30 mouse cellular contexts compared by ENCODE assay signal in genomic region chr5:76302009-76302408, GRCm38 (mm10). TPM values are rescaled to one million over a fixed set of nuclear protein-coding genes. Genes with fewer than 3 reads are reported as not detected.
A peak's percentile ranks its signal among the peaks of the same experiment; 100 is the strongest.
DNase-seq lines count a peak whose midpoint lies in the region; ATAC-seq and TF ChIP-seq lines count a peak whose summit lies in the region.
"Had no signal": no experiment of that assay in that cellular context is flagged by ENCODE, and none has a peak within 500 bp of the region (broad histone marks: within the 10 kb centered on the region; RNA-seq: fewer than 3 reads in every experiment).

No protein-coding gene starts in this region.

- H3K9ac ChIP-seq in heart, adult 2 months (ENCODE audit: low read depth, low read length) = no peak overlapping the region
- no peak overlapping the region for H3K9ac ChIP-seq in midbrain, embryonic 15.5 days
- H3K9ac ChIP-seq in midbrain, embryonic 11.5 days (ENCODE audit: low read length) = no peak overlapping the region
- no peak overlapping the region for H3K9ac ChIP-seq in stomach, postnatal 0 days (ENCODE audit: low read length)
- H3K9ac ChIP-seq: heart, embryonic 15.5 days; liver, embryonic 14.5 days had no signal

- TF ChIP-seq CTCF in heart, adult 2 months (IDR thresholded peaks at IDR 0.05) = peak; percentile 29
- peak; percentile 46 for TF ChIP-seq CTCF in left cerebral cortex, adult 2 months (IDR thresholded peaks at IDR 0.05)
- peak; percentile 37 for TF ChIP-seq CTCF in stomach, postnatal 0 days (IDR thresholded peaks at IDR 0.05; ENCODE audit: low read depth)

- peaks cover 3% of the 10 kb centered on the region; the same call in 1 of the 2 replicates for H3K79me2 ChIP-seq in heart, adult 2 months (replicated peaks; ENCODE audit: control insufficient read depth, insufficient read depth, low read length)

- intact Hi-C loops in heart, adult 2 months (cut with DNase I) = loop anchor here (5.0 to 10.0 kb wide), 3 partner anchors 115 to 427 kb away; no protein-coding TSS in a partner anchor
- intact Hi-C loops in heart, postnatal 10 days (cut with DNase I) = loop anchor here (5.0 to 10.0 kb wide), 3 partner anchors 160 to 437 kb away; partner anchors contain the start of gene Srd5a3
- intact Hi-C loops in left cerebral cortex, adult 2 months (cut with DNase I) = loop anchor here (2.0 to 10.0 kb wide), 4 partner anchors 113 to 225 kb away; partner anchors contain the start of genes Exoc1, Srd5a3 and Tmem165

- H3K4me1 ChIP-seq in heart, adult 2 months (ENCODE audit: control insufficient read depth, insufficient read depth, low read length) = peaks cover 6% of the 10 kb centered on the region
- H3K4me1 ChIP-seq in midbrain, embryonic 15.5 days = peaks cover 27% of the 10 kb centered on the region
- peaks cover 9% of the 10 kb centered on the region for H3K4me1 ChIP-seq in midbrain, embryonic 11.5 days (ENCODE audit: control insufficient read depth, insufficient read depth, low read length)
- no peaks in the 10 kb centered on the region for H3K4me1 ChIP-seq in stomach, postnatal 0 days (replicated peaks; ENCODE audit: control insufficient read depth, insufficient read depth)

- H3K27me3 ChIP-seq in heart, adult 2 months (ENCODE audit: control insufficient read depth, insufficient read depth, low read length) = no peaks in the 10 kb centered on the region
- no peaks in the 10 kb centered on the region for H3K27me3 ChIP-seq in midbrain, embryonic 15.5 days (replicated peaks)
- no peaks in the 10 kb centered on the region for H3K27me3 ChIP-seq in midbrain, embryonic 11.5 days (ENCODE audit: control insufficient read depth, insufficient read depth, low read length)
- no peaks in the 10 kb centered on the region for H3K27me3 ChIP-seq in stomach, postnatal 0 days (ENCODE audit: control insufficient read depth, insufficient read depth, low read length)
- H3K27me3 ChIP-seq: heart, embryonic 15.5 days; Patski had no signal

- 81% methylated on average over 2 of the region's 2 CpGs for WGBS in heart, adult 2 months
- 85% methylated on average over 2 of the region's 2 CpGs for WGBS in midbrain, embryonic 15.5 days
- WGBS in midbrain, embryonic 11.5 days = 88% methylated on average over 2 of the region's 2 CpGs
- 70% methylated on average over 2 of the region's 2 CpGs for WGBS in stomach, postnatal 0 days

- H3K9me3 ChIP-seq in midbrain, embryonic 15.5 days = no peaks in the 10 kb centered on the region
- H3K9me3 ChIP-seq in midbrain, embryonic 11.5 days (ENCODE audit: control insufficient read depth, low read length) = no peaks in the 10 kb centered on the region
- no peaks in the 10 kb centered on the region for H3K9me3 ChIP-seq in stomach, postnatal 0 days (ENCODE audit: control insufficient read depth, low read length)
- H3K9me3 ChIP-seq: forebrain, embryonic 10.5 days; heart, embryonic 15.5 days; megakaryocyte, embryonic 14.5 days had no signal

- H3K36me3 ChIP-seq in heart, adult 2 months (ENCODE audit: control insufficient read depth, insufficient read depth, low read length) = peaks cover 17% of the 10 kb centered on the region
- no peaks in the 10 kb centered on the region for H3K36me3 ChIP-seq in midbrain, embryonic 15.5 days (replicated peaks)
- H3K36me3 ChIP-seq in midbrain, embryonic 11.5 days (ENCODE audit: control insufficient read depth, insufficient read depth, low read length) = no peaks in the 10 kb centered on the region
- H3K36me3 ChIP-seq in stomach, postnatal 0 days (ENCODE audit: control insufficient read depth, insufficient read depth, low read length) = no peaks in the 10 kb centered on the region
- H3K36me3 ChIP-seq: heart, embryonic 15.5 days had no signal

- no peak for TF ChIP-seq POLR2A in heart, adult 2 months (IDR thresholded peaks at IDR 0.05; ENCODE audit: insufficient read depth, low read depth, low read length)

- no peak for TF ChIP-seq EP300 in heart, adult 2 months (IDR thresholded peaks at IDR 0.05; ENCODE audit: insufficient read depth, low read depth, low read length)
- no peak for TF ChIP-seq EP300 in stomach, postnatal 0 days (optimal IDR thresholded peaks at IDR 0.05)

- no peak overlapping the region for H3K27ac ChIP-seq in heart, adult 2 months
- H3K27ac ChIP-seq in left cerebral cortex, adult 2 months = no peak overlapping the region
- H3K27ac ChIP-seq in midbrain, embryonic 15.5 days = no peak overlapping the region
- no peak overlapping the region for H3K27ac ChIP-seq in midbrain, embryonic 11.5 days (ENCODE audit: low read depth, low read length)
- H3K27ac ChIP-seq in stomach, postnatal 0 days (replicated peaks) = no peak overlapping the region
- H3K27ac ChIP-seq: forebrain, embryonic 10.5 days; gastrocnemius, adult 2 months; heart, embryonic 15.5 days; liver, embryonic 14.5 days had no signal

- 0 out of 2 replicates have a peak overlapping the region, but pooled peaks have one; percentile 16 for H3K4me2 ChIP-seq in midbrain, embryonic 15.5 days
- H3K4me2 ChIP-seq in midbrain, embryonic 11.5 days = no peak overlapping the region
- no peak overlapping the region for H3K4me2 ChIP-seq in stomach, postnatal 0 days (replicated peaks; ENCODE audit: low read depth)
- H3K4me2 ChIP-seq: heart, embryonic 15.5 days had no signal

- no peak for ATAC-seq in midbrain, embryonic 15.5 days (replicated peaks)
- ATAC-seq in midbrain, embryonic 11.5 days (ENCODE audit: low FRiP score) = no peak
- ATAC-seq in stomach, postnatal 0 days (ENCODE audit: low FRiP score, low TSS enrichment) = no peak
- ATAC-seq: Patski had no signal

- H3K4me3 ChIP-seq in heart, adult 2 months = no peak overlapping the region
- no peak overlapping the region for H3K4me3 ChIP-seq in left cerebral cortex, adult 2 months
- H3K4me3 ChIP-seq in midbrain, embryonic 15.5 days = no peak overlapping the region
- H3K4me3 ChIP-seq in midbrain, embryonic 11.5 days (ENCODE audit: low read depth, low read length) = no peak overlapping the region
- no peak overlapping the region for H3K4me3 ChIP-seq in stomach, postnatal 0 days (ENCODE audit: low read depth, low read length)
- H3K4me3 ChIP-seq: forebrain, embryonic 10.5 days; gastrocnemius, adult 2 months; heart, embryonic 15.5 days had no signal

- DNase-seq in heart, adult 2 months = no peak
- no peak for DNase-seq in heart, postnatal 10 days
- DNase-seq in left cerebral cortex, adult 2 months (ENCODE audit: extremely low spot score in 1 of 2, low spot score in 2 of 2) = no peak
- no peak for DNase-seq in left cerebral cortex, adult 18-20 months (ENCODE audit: low spot score in 2 of 2)
- DNase-seq in midbrain, embryonic 11.5 days (ENCODE audit: low spot score, missing footprints) = no peak
- DNase-seq in stomach, postnatal 0 days (ENCODE audit: low spot score) = no peak
- DNase-seq: adrenal gland, adult 2 months; cerebellum, adult 11 months; cerebellum, postnatal 10 days; gastrocnemius, adult 2 months; heart, postnatal 4 days; kidney, adult 2 months; kidney, postnatal 25 days; lung, postnatal 36 days; thymus, postnatal 14 days had no signal

RNA-seq across cellular contexts. Expression of gene Clock, which starts 2.6 kb away (rescaled TPM):
- 10 to 100 TPM; 29.4 to 35.3 TPM for total RNA-seq in heart, adult 2 months (2021)
- polyA plus RNA-seq in heart, adult 2 months (2012; rRNA removed) = 11.1 and 23.7 TPM in 2 replicates
- 10 to 100 TPM; 36.8 to 39.4 TPM for total RNA-seq in heart, postnatal 10 days (2021)
- 10 to 100 TPM; 56.7 to 56.9 TPM for total RNA-seq in left cerebral cortex, adult 2 months (2021)
- total RNA-seq in left cerebral cortex, adult 18-20 months (2021) = 10 to 100 TPM; 55.2 to 55.7 TPM
- polyA plus RNA-seq in midbrain, embryonic 15.5 days (2015; fragmentation: Nextera tagmentation; extraction: Ambion mirVana) = 15.0 and 16.8 TPM in 2 replicates
- 11.5 and 11.6 TPM in 2 replicates for polyA plus RNA-seq in midbrain, embryonic 11.5 days (2014; fragmentation: Nextera tagmentation; extraction: Ambion mirVana)
- polyA plus RNA-seq in stomach, postnatal 0 days (2015; fragmentation: Nextera tagmentation; extraction: Ambion mirVana) = 6.6 and 6.7 TPM in 2 replicates

RNA-seq across cellular contexts. Expression of gene Pdcl2, which starts 28.9 kb away (rescaled TPM):
- not detected for total RNA-seq in heart, adult 2 months (2021)
- polyA plus RNA-seq in heart, adult 2 months (2012; rRNA removed) = not detected in 2 replicates
- not detected for total RNA-seq in heart, postnatal 10 days (2021)
- total RNA-seq in left cerebral cortex, adult 2 months (2021) = not detected
- total RNA-seq in left cerebral cortex, adult 18-20 months (2021) = not detected
- polyA plus RNA-seq in midbrain, embryonic 15.5 days (2015; fragmentation: Nextera tagmentation; extraction: Ambion mirVana) = not detected in 2 replicates
- polyA plus RNA-seq in midbrain, embryonic 11.5 days (2014; fragmentation: Nextera tagmentation; extraction: Ambion mirVana) = not detected in 2 replicates
- not detected in 2 replicates for polyA plus RNA-seq in stomach, postnatal 0 days (2015; fragmentation: Nextera tagmentation; extraction: Ambion mirVana)
- total RNA-seq: adrenal gland, adult 2 months; adrenal gland, postnatal 4 days; gastrocnemius, adult 2 months; gastrocnemius, postnatal 4 days; heart, postnatal 4 days; layer of hippocampus, adult 8-10 months; left cerebral cortex, postnatal 36 days had no signal
- polyA plus RNA-seq: adrenal gland, adult 2 months; embryonic facial prominence, embryonic 11.5 days; forebrain, embryonic 10.5 days; frontal cortex, adult 2 months; heart, embryonic 15.5 days; limb, embryonic 14.5 days; liver, embryonic 14.5 days; neural tube, embryonic 11.5 days; Patski; spleen, adult 2 months had no signal
